Mouse (Mus musculus): Measurements from ENCODE around the gene Wfs1.
A peak's percentile ranks its signal among the peaks of the same experiment; 100 is the strongest.
"Not testable (repeated sequence)": the region's sequence is repeated elsewhere in the genome, so short reads cannot be mapped to it uniquely, and the experiment has no call there.

The Wfs1 gene

GRCm38 (mm10) chr5:36988124-36988780, 753 bp downstream of the Wfs1 start:
- DNase-seq (ENCODE audit: extremely low read depth, insufficient read length, low spot score): no peak

DNA sequence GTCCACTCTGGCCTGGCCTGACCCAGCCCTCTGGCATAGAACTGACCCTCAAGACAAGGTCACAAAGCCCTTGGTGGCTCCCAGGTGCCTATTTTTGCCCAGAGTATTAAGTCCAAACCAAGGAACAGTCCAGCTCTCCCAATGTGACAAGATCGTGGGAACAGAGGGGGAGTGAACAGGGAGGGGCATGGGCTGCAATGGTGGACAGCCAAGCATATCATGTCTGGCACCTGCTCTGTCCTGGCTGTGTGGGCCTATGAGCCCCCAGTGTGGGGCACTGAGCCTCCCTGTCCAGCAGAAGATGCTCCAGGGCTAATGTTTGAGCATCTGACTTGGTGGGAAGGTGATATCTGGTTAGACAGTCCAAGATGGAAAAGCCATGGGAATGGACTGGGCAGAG, 2.4 kb downstream of the Wfs1 start:
- DNase-seq (ENCODE audit: extremely low read depth, insufficient read length, low spot score): no peak

GRCm38 (mm10) chr5:36982271-36982670, 6.7 kb downstream of the Wfs1 start:
- no peak for DNase-seq (ENCODE audit: extremely low read depth, insufficient read length, low spot score)

DNA sequence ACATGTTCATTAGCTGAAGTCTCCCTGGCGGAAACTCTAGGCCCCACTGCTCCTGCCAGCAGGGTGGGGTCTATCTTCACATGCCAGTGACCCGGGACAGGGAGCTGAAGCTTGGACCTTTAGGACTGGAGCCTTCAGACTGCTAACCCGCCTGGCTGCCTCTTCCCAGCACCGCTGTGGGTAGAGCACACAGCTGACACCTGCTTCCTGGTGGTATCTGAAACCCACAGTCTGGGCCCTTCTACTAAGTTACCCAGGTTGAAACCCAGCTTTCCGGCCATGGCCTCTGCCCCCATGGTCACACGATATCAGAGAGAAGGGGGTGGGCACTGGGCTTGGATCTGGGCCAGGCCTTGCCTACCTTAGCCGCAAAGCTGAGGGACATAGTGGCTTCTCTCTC, 9.4 kb downstream of the Wfs1 start:
- DNase-seq (ENCODE audit: extremely low read depth, insufficient read length, low spot score): no peak

- peak; percentile 50 for DNase-seq (ENCODE audit: extremely low read depth, insufficient read length, low spot score)
Measured at GRCm38 (mm10) chr5:36979001-36979400, 10.0 kb downstream of the Wfs1 start.

- no peak for DNase-seq (ENCODE audit: extremely low read depth, insufficient read length, low spot score)
Measured at GRCm38 (mm10) chr5:36977809-36978208, 11.2 kb downstream of the Wfs1 start.

DNA sequence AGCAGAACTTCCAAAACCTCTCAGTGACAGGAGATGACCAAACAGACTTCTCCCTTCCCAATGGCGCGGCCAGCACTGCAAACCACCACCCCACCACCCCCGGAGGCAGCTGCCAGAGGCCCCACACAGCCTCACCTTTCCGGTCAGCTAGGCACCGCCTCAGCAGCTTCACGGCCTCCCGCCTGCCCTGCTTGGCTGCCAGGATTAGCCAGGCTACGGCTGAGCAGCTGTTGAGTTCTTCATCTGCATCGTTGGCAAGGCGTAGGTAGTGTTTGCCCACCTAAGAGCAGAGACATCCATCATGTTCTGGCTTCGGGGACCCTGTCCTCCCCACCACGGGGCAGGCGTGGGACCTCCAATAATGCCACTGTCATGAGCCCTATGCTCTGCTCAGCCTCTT, 13.7 kb downstream of the Wfs1 start:
- no peak for DNase-seq (ENCODE audit: extremely low read depth, insufficient read length, low spot score)

GRCm38 (mm10) chr5:36971587-36971986, 17.4 kb downstream of the Wfs1 start:
- no peak for DNase-seq (ENCODE audit: extremely low read depth, insufficient read length, low spot score)

- DNase-seq (ENCODE audit: extremely low read depth, insufficient read length, low spot score): no peak
Measured at GRCm38 (mm10) chr5:36960501-36960900, 28.5 kb downstream of the Wfs1 start.

DNA sequence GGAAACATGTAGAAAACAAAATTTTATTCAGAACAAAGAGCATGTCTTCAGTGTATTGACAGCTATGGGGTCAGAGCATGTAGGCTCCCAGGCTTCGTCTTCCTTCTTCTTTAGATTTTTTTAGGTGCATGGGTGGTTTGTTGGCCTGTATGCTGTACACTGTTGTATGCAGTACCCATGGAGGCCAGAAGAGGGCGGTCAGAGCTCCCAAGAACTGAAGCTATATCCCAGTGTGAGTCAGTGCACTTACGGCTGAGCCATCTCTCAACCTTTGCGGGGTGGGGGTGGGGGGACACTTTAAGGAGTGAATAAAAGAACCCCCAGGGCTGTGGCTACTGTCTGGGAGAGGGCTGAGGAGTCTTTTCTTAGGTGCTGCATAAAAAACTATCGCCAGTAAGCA, 30.2 kb downstream of the Wfs1 start:
- DNase-seq (ENCODE audit: extremely low read depth, insufficient read length, low spot score): no peak

DNA sequence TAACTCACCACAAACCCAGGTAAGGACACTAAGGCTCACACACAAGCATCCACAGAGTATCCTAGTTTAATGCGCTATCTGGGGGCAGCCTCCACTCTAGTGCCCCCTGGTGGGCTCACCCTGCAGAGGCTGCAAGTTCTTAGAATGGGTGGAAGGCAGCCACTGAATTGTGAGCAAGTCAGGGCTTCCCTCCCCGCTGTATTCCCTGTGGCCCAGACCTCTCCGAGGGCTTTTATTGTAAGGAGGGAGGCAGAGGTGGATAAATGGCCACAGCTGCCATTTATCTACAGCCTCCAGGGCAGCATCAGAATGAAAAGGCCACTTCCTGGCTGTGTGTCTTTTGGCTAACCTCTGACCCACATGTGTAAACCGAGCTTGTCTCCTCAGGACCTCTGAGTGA, 33.6 kb downstream of the Wfs1 start:
- peak; percentile 35 for DNase-seq (ENCODE audit: extremely low read depth, insufficient read length, low spot score)

DNA sequence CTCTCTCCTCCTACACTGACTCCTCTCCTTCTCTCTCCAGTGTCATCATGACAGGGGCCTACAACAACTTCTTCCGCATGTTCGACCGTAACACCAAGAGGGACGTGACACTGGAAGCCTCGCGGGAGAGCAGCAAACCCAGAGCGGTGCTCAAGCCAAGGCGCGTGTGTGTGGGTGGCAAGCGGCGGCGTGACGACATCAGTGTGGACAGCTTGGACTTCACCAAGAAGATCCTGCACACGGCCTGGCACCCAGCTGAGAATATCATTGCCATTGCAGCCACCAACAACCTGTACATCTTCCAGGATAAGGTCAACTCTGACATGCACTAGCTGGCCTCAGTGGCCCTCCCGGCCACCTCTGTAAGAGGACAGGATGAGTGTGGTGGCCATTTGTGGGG, 36.7 kb downstream of the Wfs1 start:
- DNase-seq (ENCODE audit: extremely low read depth, insufficient read length, low spot score): no peak

GRCm38 (mm10) chr5:36950871-36951270, 38.1 kb downstream of the Wfs1 start:
- DNase-seq (ENCODE audit: extremely low read depth, insufficient read length, low spot score): no peak

GRCm38 (mm10) chr5:36948831-36949230, 40.2 kb downstream of the Wfs1 start:
- DNase-seq (ENCODE audit: extremely low read depth, insufficient read length, low spot score): no peak

DNA sequence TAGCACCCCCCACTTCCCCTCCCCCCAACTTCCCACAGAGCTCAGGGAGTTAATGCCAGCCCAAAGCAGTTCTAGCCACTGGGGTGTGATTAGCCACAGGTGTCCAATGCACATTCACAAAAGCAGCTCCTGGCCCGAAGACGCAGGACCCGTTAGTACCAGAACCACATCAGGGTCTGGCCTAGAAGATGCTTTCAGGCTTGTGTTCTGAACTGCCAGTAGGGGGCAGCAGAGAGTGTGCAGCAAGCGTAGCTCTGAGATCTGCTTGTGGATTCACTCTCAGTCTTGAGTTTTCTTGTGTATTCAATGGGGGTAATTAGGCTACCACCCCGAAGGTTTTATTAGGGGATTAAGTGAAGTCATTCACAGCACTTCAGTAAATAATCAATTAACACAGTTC, 42.6 kb downstream of the Wfs1 start:
- DNase-seq (ENCODE audit: extremely low read depth, insufficient read length, low spot score): no peak

DNA sequence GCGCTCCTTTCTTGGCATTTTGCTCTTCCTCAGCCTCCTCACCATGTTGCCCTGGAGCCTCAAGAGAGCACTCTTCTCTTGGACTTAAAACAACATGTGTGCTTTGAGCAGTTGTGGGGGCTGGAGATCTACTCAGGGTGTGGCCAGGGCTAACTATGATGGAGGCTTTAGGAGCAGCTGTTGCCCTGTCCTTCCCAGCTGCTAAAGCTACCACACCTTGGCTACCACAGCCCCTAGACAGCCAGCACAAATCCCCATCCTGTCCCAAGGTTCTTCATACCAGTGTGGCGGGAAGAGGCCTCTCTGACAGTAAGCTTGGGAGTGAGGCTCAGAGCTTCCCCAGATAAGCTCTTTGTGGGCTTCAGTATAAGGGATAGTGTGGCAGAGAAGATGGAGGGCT, 43.3 kb downstream of the Wfs1 start:
- no peak for DNase-seq (ENCODE audit: extremely low read depth, insufficient read length, low spot score)

- no peak for DNase-seq (ENCODE audit: extremely low read depth, insufficient read length, low spot score)
Measured at GRCm38 (mm10) chr5:36945102-36945701, 43.8 kb downstream of the Wfs1 start.

- no peak for DNase-seq (ENCODE audit: extremely low read depth, insufficient read length, low spot score)
Measured at GRCm38 (mm10) chr5:36944552-36944951, 44.5 kb downstream of the Wfs1 start.

GRCm38 (mm10) chr5:36942446-36942845, 46.6 kb downstream of the Wfs1 start:
- DNase-seq (ENCODE audit: extremely low read depth, insufficient read length, low spot score): no peak

DNA sequence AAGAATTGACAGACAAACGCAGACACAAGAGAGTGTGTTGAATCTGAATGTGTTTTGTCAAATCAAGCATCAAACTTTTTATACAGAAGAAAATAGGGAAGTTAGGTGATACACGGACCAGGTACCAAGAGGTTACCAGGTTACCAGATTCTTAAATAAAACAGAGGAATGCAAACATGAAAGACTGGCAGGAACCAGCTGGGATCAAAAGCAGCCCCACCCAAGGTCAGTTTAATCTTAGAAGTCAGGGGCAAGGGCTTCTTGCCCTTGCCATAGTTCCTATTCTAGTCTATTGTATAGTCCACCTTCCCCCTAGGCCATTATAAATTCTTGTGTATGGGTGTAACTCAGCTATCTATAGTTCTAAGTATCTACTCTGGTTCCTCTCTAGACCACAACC, 50.0 kb downstream of the Wfs1 start:
- not testable (repeated sequence) for DNase-seq (ENCODE audit: extremely low read depth, insufficient read length, low spot score)

DNA sequence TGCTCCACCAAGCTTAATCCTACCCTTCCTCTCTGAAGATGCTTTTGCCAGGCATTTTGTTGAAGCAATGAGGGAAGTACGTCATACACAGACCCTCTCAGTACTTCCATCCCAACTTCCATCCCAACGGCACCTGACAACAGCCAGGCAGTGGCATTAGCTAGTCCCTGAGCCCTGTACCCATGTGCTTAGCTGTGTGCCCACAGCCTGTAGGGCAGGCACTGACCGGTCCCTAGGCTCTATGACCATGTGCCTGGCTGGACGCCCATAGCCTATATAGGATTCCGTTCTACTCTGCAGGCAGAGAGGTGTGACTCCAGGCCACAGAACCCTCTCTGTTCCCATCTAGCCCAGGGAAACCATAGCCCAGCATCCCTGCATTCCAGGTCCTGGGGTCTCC, 51.0 kb downstream of the Wfs1 start:
- no peak for DNase-seq (ENCODE audit: extremely low read depth, insufficient read length, low spot score)

GRCm38 (mm10) chr5:36936548-36936947, 52.5 kb downstream of the Wfs1 start:
- no peak for DNase-seq (ENCODE audit: extremely low read depth, insufficient read length, low spot score)
